Mouse (Mus musculus): ENCODE data around the gene Gspt2. TPM values are rescaled to one million over a fixed set of nuclear protein-coding genes. Genes with fewer than 3 reads are reported as not detected.
"Not testable (repeated sequence)": the region's sequence is repeated elsewhere in the genome, so short reads cannot be mapped to it uniquely, and the experiment has no call there.

Gene Gspt2
- 1 to 10 TPM in 25 of 26 experiments, under 1 TPM in 1; 0.61 to 8.3 (median 2.8) TPM for total RNA-seq (2018; cell fraction: chromatin; rRNA removed)
- 1 to 10 TPM in 14 of 26 experiments, under 1 TPM in 12; 0.38 to 2.9 (median 1.0) TPM for total RNA-seq (2018; cell fraction: cytosol; rRNA removed)
- 1 to 10 TPM in 24 of 26 experiments, under 1 TPM in 2; 0.73 to 8.3 (median 3.1) TPM for total RNA-seq (2018; cell fraction: nucleus; rRNA removed)
- 1.9 to 3.5 TPM (median 2.2 TPM) in 3 replicates for polyA plus RNA-seq (2018)

DNA sequence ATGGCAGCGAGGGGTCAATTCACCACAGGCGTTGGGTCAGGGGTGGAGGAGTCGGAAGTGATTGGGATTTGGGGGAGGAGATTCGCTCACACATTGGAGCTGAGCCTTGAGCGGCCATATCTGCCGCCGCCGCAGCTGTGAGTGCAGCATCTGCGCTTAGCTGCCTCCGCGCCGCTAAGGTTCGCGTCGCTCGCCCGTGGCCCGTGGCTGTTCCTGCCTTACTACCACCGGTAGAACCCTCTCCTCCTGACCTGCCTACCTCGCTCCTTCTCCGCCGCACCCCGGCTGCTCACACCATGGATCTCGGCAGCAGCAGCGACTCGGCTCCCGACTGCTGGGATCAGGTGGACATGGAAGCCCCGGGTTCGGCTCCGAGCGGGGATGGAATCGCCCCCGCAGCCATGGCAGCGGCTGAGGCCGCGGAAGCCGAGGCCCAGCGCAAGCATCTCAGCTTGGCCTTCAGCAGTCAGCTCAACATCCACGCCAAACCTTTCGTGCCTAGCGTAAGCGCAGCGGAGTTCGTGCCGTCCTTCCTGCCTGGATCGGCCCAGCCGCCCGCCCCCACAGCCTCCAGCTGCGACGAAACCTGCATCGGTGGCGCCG, at the start of gene Gspt2:
Gene Gspt2, plus strand, starts transcription at position 109 of the 603 bp plus-strand sequence.
- Histone ChIP-seq H3K4me3 (ENCODE audit: inconsistent target) (peak within 1 kb of the TSS; percentile 24), H3K27ac (no peak within 1 kb of the TSS), H3K79me2 (ENCODE audit: inconsistent target) (no peaks in the 10 kb centered on the region), H3K36me3 (ENCODE audit: inconsistent target) (no peaks in the 10 kb centered on the region)
- 14% methylated on average over 47 of the region's 53 CpGs for WGBS (ENCODE audit: missing documents)

DNA sequence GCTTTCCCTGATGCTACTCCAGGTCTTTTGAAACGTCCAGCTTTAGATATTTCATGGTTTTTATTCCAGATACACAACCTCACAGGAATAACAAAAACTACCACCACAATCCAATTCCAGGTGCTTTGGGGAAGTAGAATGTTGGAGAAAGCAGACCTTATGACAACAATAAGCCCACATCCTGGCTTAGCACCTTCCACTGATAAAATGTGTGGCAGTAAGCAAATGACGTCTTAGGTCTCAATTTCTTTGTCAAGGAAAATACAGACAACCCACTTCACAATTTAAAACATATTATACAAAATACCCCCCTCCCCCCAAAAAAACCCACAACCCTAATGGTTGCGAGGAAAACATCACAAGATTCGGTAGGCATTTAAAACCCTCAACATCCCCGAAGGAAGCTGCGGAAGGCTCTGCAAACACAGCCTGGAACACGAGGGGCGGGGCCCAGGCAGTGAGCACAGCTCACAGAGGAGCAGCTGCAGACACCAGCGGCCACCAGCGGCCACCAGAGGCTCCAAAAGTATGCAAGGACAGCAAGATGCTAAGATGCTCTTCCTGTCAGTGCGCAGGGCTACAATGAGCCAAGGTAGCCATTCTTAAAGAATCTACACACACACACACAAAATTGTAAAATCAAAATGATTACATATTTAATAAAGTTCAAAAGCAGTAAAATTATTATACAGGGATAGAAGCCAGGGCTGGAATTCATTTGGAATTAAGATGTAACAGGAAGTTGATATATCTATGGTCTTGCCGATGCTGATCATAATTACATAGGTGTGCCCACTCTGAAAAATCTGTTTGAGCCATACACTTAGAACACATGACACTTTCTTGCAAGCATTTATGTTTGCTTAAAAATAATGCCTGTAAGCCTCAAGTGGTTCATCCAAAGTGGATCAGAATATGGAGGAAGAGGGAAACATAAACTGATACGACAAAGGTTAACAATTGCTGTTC, 10.8 kb upstream of the Gspt2 start:
- Histone ChIP-seq H3K27ac (no peak overlapping the region), H3K36me3 (ENCODE audit: inconsistent target) (no peaks in the 10 kb centered on the region), H3K79me2 (ENCODE audit: inconsistent target) (no peaks in the 10 kb centered on the region), H3K4me3 (ENCODE audit: inconsistent target) (no peak overlapping the region)
- 37% methylated on average over 11 of the region's 13 CpGs for WGBS (ENCODE audit: missing documents)

DNA sequence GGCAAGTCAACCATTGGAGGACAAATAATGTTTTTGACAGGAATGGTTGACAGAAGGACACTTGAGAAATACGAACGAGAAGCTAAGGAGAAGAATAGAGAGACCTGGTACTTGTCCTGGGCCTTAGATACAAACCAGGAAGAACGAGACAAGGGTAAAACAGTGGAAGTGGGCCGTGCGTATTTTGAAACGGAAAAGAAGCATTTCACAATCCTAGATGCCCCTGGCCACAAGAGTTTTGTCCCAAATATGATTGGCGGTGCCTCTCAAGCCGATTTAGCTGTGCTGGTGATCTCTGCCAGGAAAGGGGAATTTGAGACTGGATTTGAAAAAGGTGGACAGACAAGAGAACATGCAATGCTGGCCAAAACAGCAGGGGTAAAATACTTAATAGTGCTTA, 1.0 kb downstream of the Gspt2 start:
- no peaks in the 10 kb centered on the region for H3K36me3 ChIP-seq (ENCODE audit: inconsistent target)

DNA sequence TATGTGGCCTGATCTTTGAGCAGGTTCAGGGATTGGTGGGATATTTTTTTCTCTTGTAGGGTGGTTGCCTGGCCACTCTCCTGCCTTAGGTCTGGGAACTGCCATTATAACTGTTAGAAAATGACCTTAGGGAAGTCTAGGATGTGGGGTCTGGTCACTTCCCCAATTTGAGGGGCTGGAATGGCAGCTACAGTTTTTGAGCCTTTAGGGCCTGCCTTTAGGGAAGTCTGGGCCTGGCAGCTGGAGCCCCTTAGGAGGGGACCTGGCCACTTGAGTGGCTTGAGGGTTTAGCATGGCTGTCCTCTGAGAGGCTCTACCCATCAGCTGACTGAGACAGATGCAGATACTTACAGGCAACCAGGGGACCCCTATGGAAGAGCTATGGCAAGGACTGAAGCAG, 12.7 kb downstream of the Gspt2 start:
- no peak overlapping the region for H3K27ac ChIP-seq

More for the DNA sequence above, 1.0 kb downstream of the Gspt2 start:
- no peaks in the 10 kb centered on the region for H3K79me2 ChIP-seq (ENCODE audit: inconsistent target)
- H3K27ac ChIP-seq: no peak overlapping the region
- 54% methylated on average over 8 of the region's 8 CpGs for WGBS (ENCODE audit: missing documents)
- peak overlapping the region; percentile 24 for H3K4me3 ChIP-seq (ENCODE audit: inconsistent target)

DNA sequence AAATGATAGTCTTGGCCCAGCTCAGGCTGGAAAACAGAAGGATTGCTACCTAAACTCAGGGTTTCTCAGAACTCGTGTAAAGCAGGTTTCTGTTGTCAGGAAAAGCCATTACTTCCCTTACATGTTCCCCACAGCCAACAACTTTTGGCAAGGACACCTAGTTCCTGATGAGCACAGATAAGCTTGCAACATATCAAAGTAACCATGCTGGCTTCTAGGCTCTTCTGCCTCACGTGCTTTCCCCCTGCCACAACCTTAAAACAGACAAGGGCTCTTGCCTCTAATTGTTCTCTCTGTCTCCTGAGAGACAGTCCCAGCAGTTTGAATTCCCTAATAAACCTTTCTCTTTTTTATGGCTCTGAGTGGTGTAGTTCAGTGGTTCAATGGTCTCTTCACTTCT, 21.9 kb downstream of the Gspt2 start:
- H3K4me3 ChIP-seq (ENCODE audit: inconsistent target): no peak overlapping the region
- H3K79me2 ChIP-seq (ENCODE audit: inconsistent target): no peaks in the 10 kb centered on the region
- WGBS (ENCODE audit: missing documents): 32% methylated on average over 2 of the region's 2 CpGs
- no peak overlapping the region for H3K27ac ChIP-seq
- H3K36me3 ChIP-seq (ENCODE audit: inconsistent target): no peaks in the 10 kb centered on the region

More for the DNA sequence above, 12.7 kb downstream of the Gspt2 start:
- Histone ChIP-seq H3K4me3 (ENCODE audit: inconsistent target) (no peak overlapping the region), H3K36me3 (ENCODE audit: inconsistent target) (no peaks in the 10 kb centered on the region), H3K79me2 (ENCODE audit: inconsistent target) (no peaks in the 10 kb centered on the region)

DNA sequence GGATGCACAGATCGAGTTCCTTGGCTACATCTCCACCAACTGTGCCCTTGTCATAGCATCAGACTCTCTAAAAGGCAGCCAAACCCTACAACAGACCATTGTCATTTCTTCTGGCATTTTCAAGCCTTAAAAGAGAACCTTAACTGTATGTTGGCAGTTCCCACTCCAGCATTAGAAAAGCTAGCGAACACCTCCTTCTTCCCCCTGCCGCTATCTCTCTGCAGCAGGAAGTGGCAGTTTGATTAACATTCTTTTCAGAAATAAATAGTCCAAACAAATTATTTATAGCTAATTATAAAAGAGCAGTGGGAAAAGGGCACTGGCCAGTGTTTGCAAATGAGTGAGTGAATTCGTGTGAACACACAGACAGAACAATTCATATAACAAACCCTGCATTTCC, 34.9 kb downstream of the Gspt2 start:
- 53% methylated on average over 4 of the region's 4 CpGs for WGBS (ENCODE audit: missing documents)
- Histone ChIP-seq H3K27ac (no peak overlapping the region), H3K79me2 (ENCODE audit: inconsistent target) (no peaks in the 10 kb centered on the region), H3K4me3 (ENCODE audit: inconsistent target) (no peak overlapping the region), H3K36me3 (ENCODE audit: inconsistent target) (no peaks in the 10 kb centered on the region)

DNA sequence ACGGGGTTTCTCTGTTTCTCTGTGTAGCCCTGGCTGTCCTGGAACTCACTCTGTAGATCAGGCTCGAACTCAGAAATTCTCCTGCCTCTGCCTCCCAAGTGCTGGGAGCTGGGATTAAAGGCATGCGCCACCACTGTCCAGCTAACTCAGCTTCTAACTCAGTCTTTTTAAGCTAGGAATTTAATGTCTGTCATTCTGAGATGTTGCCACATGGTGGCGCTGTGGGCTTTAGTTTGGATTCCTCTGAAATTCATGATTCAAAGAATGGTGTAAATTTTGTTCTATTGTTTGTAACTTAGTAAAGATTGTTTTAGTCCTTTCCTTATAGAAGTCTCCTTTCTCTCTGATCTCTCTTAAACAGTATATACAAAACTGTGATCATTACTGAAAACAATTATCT, 39.1 kb downstream of the Gspt2 start:
- Histone ChIP-seq H3K36me3 (ENCODE audit: inconsistent target) (no peaks in the 10 kb centered on the region), H3K27ac (no peak overlapping the region), H3K79me2 (ENCODE audit: inconsistent target) (no peaks in the 10 kb centered on the region), H3K4me3 (ENCODE audit: inconsistent target) (no peak overlapping the region)
- 43% methylated on average over 4 of the region's 4 CpGs for WGBS (ENCODE audit: missing documents)

DNA sequence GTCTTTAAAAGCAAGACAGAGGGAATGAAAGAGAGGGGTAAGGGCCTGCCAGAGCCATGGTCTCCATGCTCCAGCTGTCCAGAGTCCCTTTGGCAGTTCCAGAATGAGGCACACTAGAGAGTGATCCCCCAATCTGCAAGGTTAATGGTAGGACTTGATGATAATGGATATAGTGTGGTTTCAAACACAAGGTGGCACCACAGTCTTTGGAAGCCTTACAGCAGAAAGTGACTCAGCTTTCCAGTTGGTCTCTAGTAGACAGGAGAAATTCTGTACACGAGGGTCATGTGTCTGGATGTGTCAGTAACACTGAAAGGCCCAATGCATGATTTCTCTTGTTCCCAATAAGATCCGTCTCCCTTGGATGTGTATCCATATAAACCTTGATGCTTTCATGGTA, 45.7 kb downstream of the Gspt2 start:
- H3K36me3 ChIP-seq (ENCODE audit: inconsistent target): not testable (repeated sequence)

DNA sequence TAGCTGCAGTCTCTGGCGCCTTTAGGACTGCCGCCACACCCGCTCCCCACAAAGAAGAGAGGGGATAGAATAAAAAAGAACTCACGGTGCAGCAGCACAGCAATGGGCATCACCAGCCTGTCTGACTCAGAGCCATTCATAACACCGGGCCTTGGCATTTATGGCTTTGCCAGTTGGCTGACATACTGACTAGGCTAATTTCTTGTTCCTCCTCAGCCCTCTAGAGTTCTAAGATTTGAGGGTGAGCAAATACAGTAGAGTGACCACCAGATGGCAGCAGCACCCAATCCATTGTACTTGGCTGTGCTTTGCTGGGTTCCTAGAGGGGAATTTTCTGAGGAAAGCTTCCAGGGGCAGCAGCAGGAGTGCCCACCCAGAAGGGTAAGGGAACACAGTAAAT, 53.7 kb downstream of the Gspt2 start:
- not testable (repeated sequence) for H3K36me3 ChIP-seq (ENCODE audit: inconsistent target); H3K79me2 ChIP-seq (ENCODE audit: inconsistent target); H3K4me3 ChIP-seq (ENCODE audit: inconsistent target); H3K27ac ChIP-seq
- 60% methylated on average over 2 of the region's 5 CpGs for WGBS (ENCODE audit: missing documents)

More for the DNA sequence above, 45.7 kb downstream of the Gspt2 start:
- H3K27ac ChIP-seq; H3K4me3 ChIP-seq (ENCODE audit: inconsistent target); H3K79me2 ChIP-seq (ENCODE audit: inconsistent target): not testable (repeated sequence)
- no CpG with 5 or more reads among the region's 2 CpGs for WGBS (ENCODE audit: missing documents)

Other genes with a start within 250 kb of the Gspt2 start
- gene Maged1, start 93.9 kb upstream of the Gspt2 start, polyA plus RNA-seq (2018): 24.9 to 36.9 TPM (median 27.6 TPM) in 3 replicates
- gene Zxdb, start 88.5 kb downstream of the Gspt2 start, polyA plus RNA-seq (2018): 2.0 to 4.7 TPM (median 4.1 TPM) in 3 replicates